Mouse (Mus musculus) MEL (cell line): ENCODE data around the gene Sh3rf1. TPM values are rescaled to one million over a fixed set of nuclear protein-coding genes. Genes with fewer than 3 reads are reported as not detected.

Experiments
- DNase-seq: peaks from one replicate; pipeline ENCODE4 v3.0.0; 2011; ENCODE audit warnings: low read depth, low spot score
- H3K27ac ChIP-seq: 2 replicates; pipeline ENCODE4 v1.5.1; 2012; ENCODE audit warnings: low read depth, mild to moderate bottlenecking, control low read depth, low read length, moderate library complexity; ENCODE audit not compliant: control insufficient read depth
- H3K27me3 ChIP-seq, 2 experiments: fragments of 150-350 bp in 1 of 2; sonication (generic) in 1 of 2; 2 replicates each; pipeline ENCODE4 v1.6.1; 2012; ENCODE audit warnings: low read length in 2 of 2, mild to moderate bottlenecking in 2 of 2, improper control_type of control experiment in 1 of 2, moderate library complexity in 1 of 2; ENCODE audit not compliant: insufficient read depth in 2 of 2, control insufficient read depth in 1 of 2
- H3K36me3 ChIP-seq, 2 experiments: 2 replicates each; pipeline ENCODE4 v1.6.1; 2012 to 2014; ENCODE audit warnings: low read length in 2 of 2, improper control_type of control experiment in 1 of 2, inconsistent platforms in 1 of 2, mild to moderate bottlenecking in 1 of 2; ENCODE audit not compliant: insufficient read depth in 2 of 2, control insufficient read depth in 1 of 2
- H3K4me1 ChIP-seq, 2 experiments: fragments of 150-350 bp in 1 of 2; sonication (generic) in 1 of 2; 2 replicates each; pipeline ENCODE4 v1.6.1; 2012; ENCODE audit warnings: low read length in 2 of 2, improper control_type of control experiment in 1 of 2, mild to moderate bottlenecking in 1 of 2; ENCODE audit not compliant: insufficient read depth in 2 of 2, control insufficient read depth in 1 of 2
- H3K4me3 ChIP-seq, 2 experiments: fragments of 150-350 bp in 1 of 2; sonication (generic) in 1 of 2; 2 replicates each; pipeline ENCODE4 v1.5.1; 2012; ENCODE audit warnings: low read depth in 2 of 2, low read length in 2 of 2, mild to moderate bottlenecking in 2 of 2, moderate library complexity in 2 of 2, control low read depth in 1 of 2, improper control_type of control experiment in 1 of 2; ENCODE audit not compliant: control insufficient read depth in 1 of 2, insufficient read depth in 1 of 2
- H3K79me2 ChIP-seq: 2 replicates; pipeline ENCODE4 v1.6.1; 2012; ENCODE audit warnings: mild to moderate bottlenecking, low read length, moderate library complexity; ENCODE audit not compliant: control insufficient read depth, poor library complexity, insufficient read depth
- H3K9ac ChIP-seq: 2 replicates; pipeline ENCODE4 v1.6.1; 2012; ENCODE audit warnings: low read depth, mild to moderate bottlenecking, control low read depth, low read length, moderate library complexity; ENCODE audit not compliant: control insufficient read depth, poor library complexity, severe bottlenecking
- H3K9me3 ChIP-seq: fragments of 150-350 bp; sonication (generic); replicated peaks from 2 replicates; pipeline ENCODE4 v1.6.1; 2012; ENCODE audit warnings: mild to moderate bottlenecking, low read length, improper control_type of control experiment, moderate library complexity; ENCODE audit not compliant: insufficient read depth
- CTCF ChIP-seq, 3 experiments: IDR thresholded peaks in 2 of 3; conservative IDR thresholded peaks in 1 of 3; 2 replicates each; pipeline ENCODE4 v1.5.1; 2011 to 2012; ENCODE audit warnings: low read length in 3 of 3, low read depth in 2 of 3, mild to moderate bottlenecking in 2 of 3, improper control_type of control experiment in 1 of 3, inconsistent platforms in 1 of 3, mixed read lengths in 1 of 3, moderate library complexity in 1 of 3; ENCODE audit not compliant: control insufficient read depth in 1 of 3, insufficient read depth in 1 of 3, poor library complexity in 1 of 3, severe bottlenecking in 1 of 3
- E2F4 ChIP-seq: IDR thresholded peaks from 2 replicates; pipeline ENCODE4 v1.6.1; 2011; ENCODE audit warnings: low read depth, low read length, improper control_type of control experiment, borderline replicate concordance
- EP300 ChIP-seq, 2 experiments: IDR thresholded peaks; 2 replicates each; pipeline ENCODE4 v1.6.1; 2011; ENCODE audit warnings: improper control_type of control experiment in 2 of 2, low read length in 2 of 2, low read depth in 1 of 2, mild to moderate bottlenecking in 1 of 2
- GABPA ChIP-seq: IDR thresholded peaks from 2 replicates; pipeline ENCODE4 v1.6.1; 2012; ENCODE audit warnings: low read depth, mild to moderate bottlenecking, inconsistent platforms, low read length, improper control_type of control experiment, moderate library complexity
- HCFC1 ChIP-seq: IDR thresholded peaks from 2 replicates; pipeline ENCODE4 v1.6.1; 2012; ENCODE audit warnings: low read depth, mild to moderate bottlenecking, inconsistent platforms, low read length, improper control_type of control experiment, moderate library complexity
- JUND ChIP-seq: IDR thresholded peaks from 2 replicates; pipeline ENCODE4 v1.6.1; 2011; ENCODE audit warnings: low read depth, mild to moderate bottlenecking, improper control_type of control experiment, low read length
- KAT2A ChIP-seq: conservative IDR thresholded peaks from 2 replicates; pipeline ENCODE4 v1.6.1; 2012; ENCODE audit warnings: low read depth, low read length, improper control_type of control experiment, inconsistent platforms
- MAX ChIP-seq: IDR thresholded peaks from 2 replicates; pipeline ENCODE4 v1.6.1; 2011; ENCODE audit warnings: low read length, improper control_type of control experiment
- MAZ ChIP-seq: IDR thresholded peaks from 2 replicates; pipeline ENCODE4 v1.6.1; 2012; ENCODE audit warnings: low read depth, mild to moderate bottlenecking, inconsistent platforms, low read length, improper control_type of control experiment
- MXI1 ChIP-seq: IDR thresholded peaks from 2 replicates; pipeline ENCODE4 v1.6.1; 2011; ENCODE audit warnings: mild to moderate bottlenecking, low read depth, low read length, improper control_type of control experiment
- NELFE ChIP-seq: IDR thresholded peaks from 2 replicates; pipeline ENCODE4 v1.6.1; 2011; ENCODE audit warnings: low read depth, low read length, improper control_type of control experiment
- NRF1 ChIP-seq: IDR thresholded peaks from 2 replicates; pipeline ENCODE4 v1.6.1; 2014; ENCODE audit warnings: low read depth, mild to moderate bottlenecking, inconsistent platforms, low read length, improper control_type of control experiment, moderate library complexity; ENCODE audit not compliant: poor library complexity, insufficient read depth, severe bottlenecking
- POLR2AphosphoS2 ChIP-seq: IDR thresholded peaks from 2 replicates; pipeline ENCODE4 v1.6.1; 2011; ENCODE audit warnings: low read length, improper control_type of control experiment
- RAD21 ChIP-seq: IDR thresholded peaks from 2 replicates; pipeline ENCODE4 v1.6.1; 2011; ENCODE audit warnings: mild to moderate bottlenecking, low read depth, low read length, improper control_type of control experiment
- SIN3A ChIP-seq: IDR thresholded peaks from 2 replicates; pipeline ENCODE4 v1.6.1; 2012; ENCODE audit warnings: low read length, improper control_type of control experiment, inconsistent platforms
- SMC3 ChIP-seq: IDR thresholded peaks from 2 replicates; pipeline ENCODE4 v1.6.1; 2011; ENCODE audit warnings: low read depth, low read length, improper control_type of control experiment
- TCF12 ChIP-seq: IDR thresholded peaks from 2 replicates; pipeline ENCODE4 v1.6.1; 2014; ENCODE audit warnings: low read depth, mild to moderate bottlenecking, inconsistent platforms, low read length, improper control_type of control experiment, moderate library complexity
- USF1 ChIP-seq: IDR thresholded peaks from 2 replicates; pipeline ENCODE4 v1.6.1; 2014; ENCODE audit warnings: low read depth, mild to moderate bottlenecking, inconsistent platforms, low read length, improper control_type of control experiment, moderate library complexity
- ZC3H11A ChIP-seq: IDR thresholded peaks from 2 replicates; pipeline ENCODE4 v1.6.1; 2012; ENCODE audit warnings: low read depth, mild to moderate bottlenecking, inconsistent platforms, low read length, improper control_type of control experiment
- ZNF384 ChIP-seq: IDR thresholded peaks from 2 replicates; pipeline ENCODE4 v1.6.1; 2012; ENCODE audit warnings: low read depth, mild to moderate bottlenecking, inconsistent platforms, low read length, improper control_type of control experiment
- polyA plus RNA-seq, 2 experiments: library from polyadenylated mRNA; stranded (reverse) in 1 of 2; unstranded in 1 of 2; fragments of >175 nt in 1 of 2; fragments of >200 nt in 1 of 2; gene quantifications; 2 replicates each; pipeline versions ENCODE4 v1.2.1 to v1.2.4; 2012; ENCODE audit warnings: low replicate concordance in 2 of 2, low read depth in 1 of 2; ENCODE audit not compliant: insufficient read length in 2 of 2, insufficient read depth in 1 of 2, missing spikeins in 1 of 2
- total RNA-seq: library from RNA; depleted of rRNA; stranded (reverse); fragments of 300-350 nt; gene quantifications from 2 replicates; pipeline ENCODE4 v1.2.3, GENCODE M21; 2012

Gene Sh3rf1
- total and polyA plus RNA-seq, 3 experiments, result 1.5 to 5.9 TPM; not detected in 1

DNA sequence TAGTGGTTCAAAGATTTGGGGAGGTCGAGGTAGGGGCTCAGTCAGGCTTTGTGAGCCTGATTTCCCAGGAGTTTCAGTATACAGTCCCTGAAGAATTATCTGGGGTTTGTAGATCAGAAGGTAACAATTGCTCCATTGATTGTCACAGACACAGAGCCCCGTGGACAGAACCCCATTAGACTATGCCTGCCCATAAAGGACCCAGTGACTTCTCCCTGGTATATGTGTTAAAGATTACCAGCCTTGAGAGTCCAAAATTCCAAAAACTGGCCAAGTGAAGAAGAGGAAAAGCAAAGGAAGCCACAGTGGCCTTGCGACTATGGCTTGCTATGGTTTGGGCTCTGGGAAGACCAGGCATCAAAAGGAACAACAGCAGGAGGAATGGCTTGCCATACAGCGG lies 136.7 kb downstream of the Sh3rf1 start:
- H3K9ac ChIP-seq, result no peak overlapping the region
- H3K9me3 ChIP-seq, result no peaks in the 10 kb centered on the region
- no peaks in the 10 kb centered on the region for H3K4me1 ChIP-seq
- no peaks in the 10 kb centered on the region for H3K79me2 ChIP-seq
- no peaks in the 10 kb centered on the region for H3K27me3 ChIP-seq
- no peak overlapping the region for H3K4me3 ChIP-seq
- DNase-seq, result no peak
- H3K36me3 ChIP-seq, result no peaks in the 10 kb centered on the region
- TF ChIP-seq MAX (no peak), HCFC1 (no peak), USF1 (no peak), TCF12 (no peak), ZNF384 (no peak), CTCF (IDR thresholded peaks at IDR 0.05 in 2 of 3, conservative IDR thresholded peaks at IDR 0.05 in 1 of 3; ENCODE audit: control insufficient read depth in 1 of 3, insufficient read depth in 1 of 3, low read depth in 2 of 3, low read length in 3 of 3, poor library complexity in 1 of 3, severe bottlenecking in 1 of 3) (no peak), ZC3H11A (no peak), JUND (no peak), E2F4 (no peak), SMC3 (no peak)
- TF ChIP-seq, all 39 proteins: peak for 0
- H3K27ac ChIP-seq, result no peak overlapping the region

DNA sequence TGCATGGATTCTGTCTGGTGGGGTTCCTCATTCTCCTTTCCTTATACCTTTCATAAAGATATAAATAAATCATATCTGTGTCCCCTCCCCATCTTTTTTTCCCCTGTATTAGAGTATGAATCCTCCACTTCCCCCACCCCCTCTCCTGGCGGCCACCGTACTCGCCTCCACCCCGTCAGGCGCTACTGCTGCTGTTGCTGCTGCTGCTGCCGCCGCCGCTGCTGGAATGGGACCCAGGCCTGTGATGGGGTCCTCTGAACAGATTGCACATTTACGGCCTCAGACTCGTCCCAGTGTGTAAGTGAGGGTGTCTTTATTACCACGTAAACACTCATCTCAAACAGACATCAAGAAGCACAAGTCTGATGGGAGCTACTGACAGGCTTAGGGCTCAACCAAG lies 137.8 kb downstream of the Sh3rf1 start:
- H3K4me3 ChIP-seq, result no peak overlapping the region
- no peaks in the 10 kb centered on the region for H3K36me3 ChIP-seq
- no peak overlapping the region for H3K9ac ChIP-seq
- H3K9me3 ChIP-seq, result no peaks in the 10 kb centered on the region
- DNase-seq, result no peak
- no peaks in the 10 kb centered on the region for H3K4me1 ChIP-seq
- H3K27ac ChIP-seq, result no peak overlapping the region
- TF ChIP-seq GABPA (no peak), SIN3A (no peak), POLR2AphosphoS2 (no peak), NRF1 (no peak), EP300 (IDR thresholded peaks at IDR 0.05; ENCODE audit: low read depth in 1 of 2, low read length in 2 of 2) (no peak), NELFE (no peak), MXI1 (no peak), E2F4 (no peak), TCF12 (no peak), RAD21 (no peak), MAZ (no peak), KAT2A (no peak)
- no peaks in the 10 kb centered on the region for H3K27me3 ChIP-seq
- no peaks in the 10 kb centered on the region for H3K79me2 ChIP-seq
